Mouse (Mus musculus) kidney, postnatal 10 days (tissue): ENCODE measurements at regions not wholly inside any gene's neighbourhood (a gene's known extent, or its start where the extent isn't known, plus 50 kb on each side); places are given as distances from the start of the nearest gene placed in this dataset.

Experiments
- DNase-seq: peaks from one replicate; pipeline ENCODE4 v3.0.0; 2021; ENCODE audit warnings: mixed read lengths

DNA sequence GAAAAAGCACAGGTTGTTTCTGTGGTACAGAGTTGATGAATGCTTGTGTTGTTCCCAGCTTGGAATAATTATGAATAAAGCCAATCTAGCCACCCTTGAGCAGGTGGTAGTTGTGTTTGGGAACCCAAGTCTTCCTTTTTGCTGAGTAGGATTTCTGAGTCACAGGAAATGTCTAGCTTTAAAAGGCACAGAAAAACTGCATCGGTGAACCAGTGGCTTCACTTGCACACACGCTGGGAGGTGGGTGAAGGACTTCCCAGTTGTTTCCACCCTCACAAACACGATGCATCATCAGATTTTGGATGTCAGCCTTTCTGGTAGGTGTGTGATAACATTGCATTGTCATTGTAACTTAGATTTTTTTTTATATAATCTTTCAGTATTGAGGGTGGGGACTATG, 322.9 kb upstream of the Slco3a1 start:
- no peak for DNase-seq

DNA sequence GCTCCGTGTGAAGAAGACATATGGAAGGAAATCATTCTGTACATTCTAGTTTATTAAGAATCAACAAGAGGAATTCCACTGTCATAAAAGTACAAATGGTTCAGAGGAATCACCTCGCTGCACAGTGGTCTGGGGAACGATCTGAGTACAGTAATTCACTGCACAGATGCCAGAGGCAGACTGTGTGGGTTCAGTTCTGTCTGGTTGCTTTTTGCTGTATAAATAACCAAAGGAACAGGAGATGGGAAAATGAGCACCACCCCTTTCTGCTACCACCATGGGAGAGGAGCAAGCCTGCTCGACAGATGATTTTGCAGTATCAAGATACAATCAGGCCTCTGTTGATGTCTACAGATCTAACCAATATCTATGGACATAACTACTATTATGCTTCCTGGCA, 322.1 kb upstream of the Slco3a1 start:
- no peak for DNase-seq

GRCm38 (mm10) chr7:74870250-74870649, 315.7 kb upstream of the Slco3a1 start:
- DNase-seq: no peak

GRCm38 (mm10) chr7:74862727-74863126, 308.1 kb upstream of the Slco3a1 start:
- DNase-seq: no peak

DNA sequence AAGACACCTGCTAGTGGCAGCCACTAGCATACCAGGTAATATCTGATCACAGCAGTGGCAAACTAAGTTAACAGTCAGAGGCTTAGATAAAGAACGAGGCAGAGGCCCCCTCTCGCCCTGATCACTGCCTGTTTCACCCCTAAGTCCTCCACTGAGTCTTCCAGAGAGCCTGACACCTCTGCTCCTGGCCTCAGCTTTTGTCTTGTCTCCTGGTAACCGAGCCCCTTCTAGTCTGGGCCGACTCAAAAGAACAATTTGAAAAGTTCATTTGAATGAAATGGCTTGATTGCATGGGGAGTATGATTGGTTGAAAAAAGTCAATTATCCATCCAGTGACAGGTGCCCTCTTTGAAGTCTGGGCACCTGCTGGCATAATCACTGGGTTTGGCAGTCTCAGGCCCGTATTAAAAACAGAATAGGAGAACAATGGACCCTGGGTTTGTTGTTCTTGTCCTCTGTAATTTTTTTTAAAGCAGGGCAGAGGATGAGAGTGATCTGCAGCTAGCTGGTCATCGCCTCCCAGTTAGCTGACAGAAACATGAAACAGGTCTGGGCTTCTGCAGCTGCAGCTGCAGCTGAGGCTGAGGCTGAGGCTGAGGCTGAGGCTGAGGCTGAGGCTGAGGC, 289.8 kb upstream of the Slco3a1 start:
- no peak for DNase-seq

DNA sequence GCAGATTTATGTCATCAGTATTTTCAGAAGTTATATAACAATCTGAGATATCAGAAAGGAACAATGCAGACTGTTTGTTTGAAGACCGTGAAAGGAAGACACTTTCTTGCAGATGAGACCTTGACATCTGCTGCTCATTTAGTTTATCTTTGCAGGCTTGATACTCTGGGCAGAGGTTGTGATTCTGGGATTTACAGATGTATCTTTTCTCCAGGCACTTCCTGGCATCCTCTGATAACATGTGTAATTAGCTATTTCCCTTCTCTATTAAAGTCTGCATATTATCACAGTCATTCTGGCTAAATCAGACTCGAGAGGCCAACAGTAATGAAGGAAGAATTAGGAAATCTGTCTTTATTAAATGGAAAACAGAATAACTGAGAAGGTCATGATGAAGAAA, 268.7 kb upstream of the Slco3a1 start:
- no peak for DNase-seq

DNA sequence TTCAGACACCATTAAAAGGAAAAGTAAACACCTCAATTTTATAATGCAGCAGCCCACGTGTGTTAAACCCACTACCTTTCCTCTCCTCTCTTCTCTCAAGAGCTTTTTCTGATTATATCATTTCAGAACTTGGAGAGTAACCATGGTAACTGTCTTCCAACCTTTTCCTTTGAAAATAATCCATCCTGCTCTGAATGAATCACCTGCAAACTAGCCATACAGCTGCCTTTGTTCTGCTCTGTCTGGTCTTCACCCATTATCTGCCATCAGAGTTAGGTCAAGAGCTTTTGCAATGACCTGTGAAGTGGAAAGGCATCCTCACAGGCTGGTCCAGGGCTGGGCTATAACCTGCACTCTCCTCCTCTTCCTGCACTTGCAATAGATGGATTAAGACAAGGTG, 238.7 kb upstream of the Slco3a1 start:
- no peak for DNase-seq

DNA sequence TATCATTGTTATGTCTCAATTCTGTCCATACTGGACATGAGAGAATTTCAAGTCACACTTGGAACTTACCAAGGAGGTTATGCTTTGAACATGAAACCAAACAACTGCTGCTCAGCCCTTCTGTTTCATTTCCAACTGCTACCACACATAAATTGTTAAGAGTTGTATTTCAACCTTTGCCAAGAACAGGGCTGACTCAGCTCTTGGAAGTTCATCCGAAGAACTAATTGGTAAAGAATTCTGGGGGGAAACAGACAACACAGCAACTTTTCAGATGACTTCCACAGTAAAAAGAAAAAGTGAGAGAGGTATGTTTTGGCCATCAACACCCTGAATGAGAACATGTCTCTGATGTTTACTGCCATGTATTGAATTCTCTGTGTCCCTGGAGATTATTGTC, 234.1 kb upstream of the Slco3a1 start:
- DNase-seq: no peak

- no peak for DNase-seq
These were observed 217.1 kb upstream of the Slco3a1 start for GRCm38 (mm10) chr7:74771435-74772406.

DNA sequence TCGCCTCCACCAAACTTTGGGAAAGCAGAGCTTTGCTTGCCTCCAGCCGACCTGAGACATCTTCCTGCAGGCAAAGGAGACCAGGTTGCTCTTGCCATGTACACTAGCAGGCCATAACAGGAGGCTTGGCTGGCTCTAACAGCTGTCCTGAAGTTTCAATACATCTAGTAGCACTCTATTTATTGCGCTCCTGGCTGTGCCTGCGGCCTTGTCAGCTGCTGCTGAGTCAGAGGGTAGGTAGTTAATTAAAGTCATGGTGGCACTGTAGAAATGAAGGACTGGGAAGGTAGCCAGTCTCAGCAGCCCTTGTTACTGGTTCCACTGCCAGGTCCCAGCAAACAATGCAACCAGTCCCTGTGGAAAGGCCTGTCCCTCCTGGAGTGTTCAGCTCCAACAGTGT, 212.0 kb upstream of the Slco3a1 start:
- no peak for DNase-seq

DNA sequence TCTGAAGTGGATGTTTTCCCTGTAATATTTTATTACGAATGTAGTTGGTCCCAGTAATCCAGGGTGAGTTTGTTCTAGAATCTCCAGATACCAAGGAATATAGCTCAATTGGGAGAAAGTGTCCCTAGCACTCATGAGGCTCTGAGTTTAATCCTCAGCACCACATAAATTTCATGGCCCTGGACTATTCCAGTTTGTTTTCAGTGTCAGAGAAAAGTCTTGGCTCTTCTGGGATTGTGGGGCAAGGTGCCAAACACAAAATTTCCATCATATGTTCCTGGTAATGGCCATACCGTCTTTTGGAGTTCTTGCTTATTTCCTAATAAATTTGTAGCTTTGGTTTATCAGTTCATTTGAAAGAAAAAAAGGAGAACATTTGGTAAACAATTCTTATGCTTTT, 202.9 kb upstream of the Slco3a1 start:
- no peak for DNase-seq

DNA sequence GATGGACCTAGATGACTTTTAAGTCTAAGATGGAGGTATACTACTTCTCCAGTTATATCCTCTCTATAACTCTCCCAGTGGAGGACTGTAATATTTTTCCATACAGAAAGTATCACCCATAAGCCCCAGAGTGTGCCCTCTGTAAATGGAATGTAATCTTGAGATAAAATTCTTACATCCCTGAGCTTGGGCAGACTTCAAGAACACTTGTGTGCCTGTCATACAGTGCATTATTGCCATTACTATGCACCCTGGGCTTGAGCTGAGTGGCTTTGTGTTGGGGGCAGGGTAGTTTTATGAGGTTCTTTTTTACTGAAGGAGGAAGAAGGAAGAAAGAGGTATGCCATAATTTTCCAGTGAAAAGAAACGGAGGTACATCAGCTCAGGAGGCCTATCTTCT, 193.1 kb upstream of the Slco3a1 start:
- DNase-seq: no peak

DNA sequence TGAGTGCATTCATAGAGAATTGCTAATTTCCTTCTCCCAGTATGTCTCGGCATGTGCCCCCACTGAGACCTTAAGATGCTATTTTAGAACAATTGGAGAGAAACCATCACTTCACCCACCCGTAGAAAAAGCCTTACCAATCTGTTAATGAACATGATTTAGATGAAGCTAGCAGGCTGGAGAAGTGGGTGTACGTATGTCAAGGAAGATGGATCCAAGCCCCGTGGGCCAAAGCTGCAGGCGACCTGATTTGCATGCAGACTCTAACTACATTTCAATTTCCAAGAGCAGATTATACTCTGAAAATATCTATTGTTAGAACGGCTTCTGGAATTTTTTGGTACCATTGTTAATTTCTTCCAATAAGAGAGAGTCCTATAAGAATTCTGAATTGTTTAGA, 180.4 kb upstream of the Slco3a1 start:
- DNase-seq: no peak

DNA sequence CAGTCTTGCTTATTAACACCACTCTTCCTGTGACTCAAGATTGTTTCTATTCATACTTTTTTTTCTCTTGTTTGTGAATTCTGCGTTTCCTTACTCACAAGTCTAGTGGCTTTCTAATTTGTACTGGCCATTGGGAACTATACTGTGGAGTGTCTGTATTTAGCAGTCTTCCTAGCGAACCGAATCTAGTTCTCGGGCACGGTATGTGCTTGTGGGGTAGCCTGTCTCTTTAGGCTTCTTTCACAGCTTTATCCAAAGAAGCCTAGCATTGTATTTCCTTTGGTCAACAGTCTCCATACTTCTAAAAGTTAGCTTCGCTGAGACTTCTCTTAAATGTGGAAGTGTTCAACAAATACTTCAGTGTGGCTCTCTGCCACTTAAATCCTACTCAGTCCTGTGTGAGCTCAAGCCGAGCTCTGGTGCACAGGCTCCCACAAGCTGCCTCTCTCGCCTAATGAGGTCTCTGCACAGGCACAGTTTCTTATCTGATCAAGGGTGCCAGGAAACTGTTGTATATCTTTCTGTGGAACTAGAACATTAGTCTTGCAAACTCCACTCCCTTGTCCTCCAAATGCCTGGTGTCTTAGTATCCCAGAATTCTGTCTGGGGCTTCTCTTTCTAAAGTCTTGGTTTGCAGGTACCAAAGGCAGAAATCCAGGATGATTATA, 171.9 kb upstream of the Slco3a1 start:
- DNase-seq: peak; percentile 8

DNA sequence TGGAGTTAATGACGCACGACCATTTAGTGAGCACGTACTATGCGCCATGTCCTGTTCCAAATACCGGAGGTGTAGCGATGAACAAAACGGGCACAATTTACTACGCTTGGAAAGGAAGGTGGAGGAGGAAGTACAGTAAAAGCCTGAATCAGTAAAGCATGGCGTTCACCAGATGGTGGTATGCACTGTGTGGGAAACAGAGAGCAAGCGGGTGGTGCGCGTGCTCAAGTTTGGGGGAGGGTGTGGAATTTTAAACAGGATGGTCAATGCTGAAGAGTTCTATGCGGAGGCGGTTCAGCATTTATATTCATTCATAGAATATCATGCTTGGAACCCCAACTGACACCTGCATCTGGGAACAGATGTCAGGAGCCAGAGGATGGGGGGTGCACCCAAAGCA, 164.7 kb upstream of the Slco3a1 start:
- no peak for DNase-seq

- no peak for DNase-seq
These were observed 155.5 kb upstream of the Slco3a1 start for GRCm38 (mm10) chr7:74709993-74710581.

DNA sequence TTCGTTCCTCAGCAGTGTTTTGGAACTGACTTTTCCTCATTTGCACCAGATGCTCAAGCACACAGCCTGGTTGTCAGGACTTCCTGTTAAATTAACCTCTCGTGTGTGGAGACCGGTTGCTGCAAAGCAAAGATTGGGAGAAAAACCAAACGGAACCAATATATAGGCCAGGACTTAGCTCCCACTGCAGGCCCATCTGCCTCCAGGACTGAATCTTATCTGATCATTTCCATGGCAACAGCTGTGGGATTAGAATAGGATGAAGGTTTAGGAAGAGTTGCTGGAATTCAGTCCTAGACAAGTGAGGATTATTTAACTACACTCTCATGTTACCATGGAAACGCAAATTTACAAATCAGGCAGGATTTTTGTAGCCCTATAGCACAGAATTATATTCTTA, 154.4 kb upstream of the Slco3a1 start:
- no peak for DNase-seq

DNA sequence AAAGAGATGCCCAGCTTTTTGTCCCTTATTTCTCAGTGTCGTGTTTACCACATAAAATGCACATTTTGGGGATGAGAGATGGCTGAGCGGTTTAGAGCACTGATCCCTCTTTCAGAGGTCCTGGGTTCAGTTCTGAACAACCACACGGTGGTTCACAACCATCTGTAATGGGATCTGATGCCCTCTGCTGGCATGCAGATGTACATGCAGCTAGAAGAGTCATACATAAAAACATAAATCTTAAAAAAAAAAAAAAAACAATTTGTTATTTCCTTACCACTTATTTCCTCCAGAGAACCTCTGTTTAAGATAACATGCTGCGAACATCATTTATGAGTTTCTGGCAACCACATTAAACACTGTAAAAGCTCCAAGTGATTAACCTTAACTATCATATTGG, 149.0 kb upstream of the Slco3a1 start:
- no peak for DNase-seq

DNA sequence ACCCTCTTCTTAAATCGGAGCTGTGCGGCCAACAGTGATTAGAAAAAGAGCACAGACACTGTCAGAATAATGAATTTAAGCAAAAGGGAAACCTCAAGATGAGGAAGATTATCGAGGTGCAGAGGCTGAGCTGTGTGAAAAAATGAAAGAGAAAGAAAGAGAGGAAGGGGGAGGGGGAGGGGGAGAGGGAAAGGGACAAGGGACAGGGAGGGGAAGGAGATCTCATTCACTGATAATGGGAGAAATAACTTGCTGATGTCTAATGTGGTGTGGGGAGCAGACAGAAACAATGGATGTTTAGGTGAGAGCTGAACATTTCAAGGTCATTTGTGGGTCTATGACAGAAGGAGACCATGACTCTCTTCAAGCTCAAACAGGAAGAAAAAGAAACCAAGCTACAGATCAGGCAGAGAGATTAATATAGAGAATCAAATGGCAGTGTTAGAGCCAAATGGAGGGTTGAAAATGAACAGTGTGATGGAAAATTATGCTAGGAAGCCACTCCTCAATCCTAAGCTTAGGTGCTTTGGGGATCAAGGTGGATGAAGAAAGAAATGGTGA, 143.3 kb upstream of the Slco3a1 start:
- no peak for DNase-seq

GRCm38 (mm10) chr7:74696286-74696685, 141.7 kb upstream of the Slco3a1 start:
- DNase-seq: no peak

- DNase-seq: peak; percentile 26
These were observed 138.5 kb upstream of the Slco3a1 start for GRCm38 (mm10) chr7:74693049-74693448.

GRCm38 (mm10) chr7:74690706-74691105, 136.1 kb upstream of the Slco3a1 start:
- no peak for DNase-seq

- no peak for DNase-seq
These were observed 133.6 kb upstream of the Slco3a1 start for GRCm38 (mm10) chr7:74688116-74688702.
